Mouse (Mus musculus) stomach, embryonic 15.5 days (tissue): ENCODE measurements around the gene Gm10553. TPM values are rescaled to one million over a fixed set of nuclear protein-coding genes. Genes with fewer than 3 reads are reported as not detected.
"Not testable (repeated sequence)": the region's sequence is repeated elsewhere in the genome, so short reads cannot be mapped to it uniquely, and the experiment has no call there.

ENCODE experiments used
- ATAC-seq: fragments of 200-750 bp; cut with Nextera tagmentation; 2 replicates; pipeline ENCODE4 v1.8.0; 2017; ENCODE audit warnings: low read depth, moderate number of reproducible peaks, moderate TSS enrichment; ENCODE audit not compliant: insufficient read depth, low FRiP score
- H3K27ac ChIP-seq: fragments of 300-500 bp; sonication (generic); 2 replicates; pipeline ENCODE4 v1.5.1; 2015; ENCODE audit warnings: mild to moderate bottlenecking, inconsistent platforms
- H3K27me3 ChIP-seq: fragments of 300-500 bp; sonication (generic); replicated peaks from 2 replicates; pipeline ENCODE4 v1.6.1; 2015; ENCODE audit warnings: inconsistent platforms
- H3K36me3 ChIP-seq: fragments of 300-500 bp; sonication (generic); 2 replicates; pipeline ENCODE4 v1.6.1; 2015; ENCODE audit warnings: inconsistent platforms
- H3K4me1 ChIP-seq: fragments of 300-500 bp; sonication (generic); 2 replicates; pipeline ENCODE4 v1.6.1; 2015; ENCODE audit warnings: inconsistent platforms
- H3K4me2 ChIP-seq: fragments of 300-500 bp; sonication (generic); 2 replicates; pipeline ENCODE4 v1.6.1; 2015; ENCODE audit warnings: mild to moderate bottlenecking, inconsistent platforms
- H3K4me3 ChIP-seq: fragments of 300-500 bp; sonication (generic); replicated peaks from 2 replicates; pipeline ENCODE4 v1.5.1; 2015; ENCODE audit warnings: inconsistent platforms
- H3K9ac ChIP-seq: fragments of 300-500 bp; sonication (generic); 2 replicates; pipeline ENCODE4 v1.6.1; 2015; ENCODE audit warnings: inconsistent platforms
- H3K9me3 ChIP-seq: fragments of 300-500 bp; sonication (generic); 2 replicates; pipeline ENCODE4 v1.6.1; 2016; ENCODE audit warnings: inconsistent platforms
- WGBS: fragments of 180-500 bp; shearing (Covaris S2); methylation state at CpG from one replicate; pipeline ENCODE4 v1.1.7; 2015; 5-methylcytosine and 5-hydroxymethylcytosine counted together
- polyA plus RNA-seq: library from polyadenylated mRNA; unstranded; fragments of >200 nt; fragmentation: Nextera tagmentation; extraction: Ambion mirVana; gene quantifications from 2 replicates; pipeline ENCODE4 v1.2.1, GENCODE M21; 2015

Gm10553 gene
- not detected in 2 replicates for polyA plus RNA-seq

DNA sequence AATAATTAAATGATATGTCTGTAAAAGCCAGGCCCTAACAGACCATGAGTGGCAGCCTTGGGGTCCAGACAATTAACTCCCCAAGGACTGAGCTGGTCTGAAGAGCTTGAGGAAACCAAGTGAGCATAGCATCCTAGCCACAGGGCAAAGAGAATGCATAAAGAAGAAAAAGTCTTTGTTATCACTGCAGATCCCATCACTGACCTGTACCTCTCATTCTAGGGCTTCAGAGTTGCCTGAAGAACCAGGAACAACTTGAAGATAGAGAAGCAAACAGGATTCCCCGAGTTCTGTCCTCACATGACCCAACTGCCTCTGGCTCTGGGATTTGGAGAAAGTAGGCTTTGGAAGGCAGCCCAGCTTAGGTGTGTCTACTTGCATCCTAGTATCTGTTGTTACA is at the start of gene Gm10553:
Gm10553 (plus strand) TSS at position 301 of the 400 bp plus-strand sequence.
- H3K4me1 ChIP-seq, H3K36me3 ChIP-seq, ATAC-seq, H3K27me3 ChIP-seq, H3K27ac ChIP-seq, H3K9me3 ChIP-seq, H3K4me2 ChIP-seq, H3K9ac ChIP-seq, H3K4me3 ChIP-seq: not testable (repeated sequence)
- 67% methylated on average over 1 of the region's 1 CpGs for WGBS

DNA sequence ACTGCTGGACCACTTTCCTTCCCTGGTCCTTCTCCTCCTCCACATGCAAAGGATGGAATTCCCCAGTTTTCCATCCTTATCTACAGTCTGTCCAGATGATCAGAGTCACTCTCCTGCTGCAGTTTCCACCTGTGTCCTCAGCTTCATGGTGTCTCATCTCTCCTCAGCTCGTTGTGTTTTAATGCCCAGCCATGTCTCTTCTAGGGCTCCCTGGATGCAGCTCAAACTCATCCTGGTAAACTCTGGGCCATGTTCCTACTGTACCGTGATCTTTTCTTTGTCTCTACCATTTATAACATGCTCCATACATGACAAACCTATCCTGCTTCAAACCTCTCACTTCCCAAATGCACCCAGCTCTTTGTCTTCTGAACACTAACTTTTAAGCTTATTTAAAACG is 28.3 kb upstream of the Gm10553 start:
- not testable (repeated sequence) for H3K27me3 ChIP-seq, H3K36me3 ChIP-seq, H3K9me3 ChIP-seq, H3K4me1 ChIP-seq, ATAC-seq, H3K9ac ChIP-seq, H3K27ac ChIP-seq, H3K4me2 ChIP-seq, H3K4me3 ChIP-seq
- 57% methylated on average over 3 of the region's 3 CpGs for WGBS

DNA sequence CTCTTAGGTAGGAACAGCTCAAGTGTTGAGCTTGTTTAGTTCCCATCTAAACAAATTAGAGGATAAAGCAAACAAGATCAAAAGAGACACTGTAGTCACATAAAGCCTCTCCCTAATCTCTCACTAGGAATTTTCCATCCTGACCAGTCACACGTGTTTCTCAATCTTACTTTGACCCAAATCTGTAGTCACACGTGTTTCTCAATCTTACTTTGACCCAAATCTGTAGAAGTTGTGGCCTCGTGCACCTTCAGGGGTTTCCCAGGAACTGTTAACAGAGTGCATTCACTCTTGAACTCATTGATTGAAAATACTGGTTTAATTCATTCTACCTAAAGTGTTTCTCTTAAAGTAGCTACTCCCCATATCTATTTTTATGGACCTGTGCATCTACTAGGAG is 26.9 kb upstream of the Gm10553 start:
- not testable (repeated sequence) for H3K4me1 ChIP-seq, H3K9me3 ChIP-seq, ATAC-seq, H3K27ac ChIP-seq, H3K4me3 ChIP-seq, H3K9ac ChIP-seq, H3K27me3 ChIP-seq, H3K4me2 ChIP-seq, H3K36me3 ChIP-seq
- 68% methylated on average over 3 of the region's 3 CpGs for WGBS

DNA sequence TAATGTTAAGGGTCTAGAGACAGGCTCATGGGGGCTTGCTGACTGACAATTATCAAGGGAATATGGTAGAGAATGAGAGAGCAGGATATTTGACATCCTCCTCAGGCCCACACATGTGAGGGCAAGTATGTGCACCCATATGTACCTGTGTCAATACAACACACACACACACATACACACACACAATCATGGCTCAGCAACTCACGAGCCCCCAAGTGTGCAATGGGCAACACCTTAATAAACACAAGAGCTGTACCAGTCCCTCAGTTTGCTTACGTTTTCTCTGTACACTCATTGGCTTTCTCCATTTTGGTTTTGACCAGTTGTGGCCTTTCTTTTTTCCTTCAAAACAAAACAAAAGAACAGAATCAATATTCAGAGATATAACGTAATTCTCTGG is 15.2 kb upstream of the Gm10553 start:
- not testable (repeated sequence) for H3K27me3 ChIP-seq, H3K4me2 ChIP-seq, H3K9ac ChIP-seq, H3K4me1 ChIP-seq, H3K4me3 ChIP-seq, H3K36me3 ChIP-seq, ATAC-seq, H3K9me3 ChIP-seq, H3K27ac ChIP-seq
- 61% methylated on average over 3 of the region's 3 CpGs for WGBS

DNA sequence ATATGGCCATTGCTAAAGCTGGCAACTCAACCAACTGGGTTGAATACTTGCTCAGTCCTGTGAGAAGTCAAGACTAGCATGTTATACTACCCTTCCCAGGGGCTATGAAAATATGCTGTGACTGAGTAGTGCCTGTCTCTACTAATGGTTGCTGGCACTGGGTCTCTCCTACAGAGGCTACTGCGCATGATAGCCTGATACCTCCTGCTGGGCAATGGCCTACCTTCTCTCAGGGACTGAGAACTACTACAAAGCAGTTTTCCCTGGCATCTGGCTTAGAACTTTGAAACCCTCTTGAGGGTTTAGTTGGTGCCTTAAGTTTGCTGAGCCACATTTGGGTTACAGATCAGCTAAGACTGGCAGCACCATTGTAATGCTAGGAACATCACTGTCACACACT is 13.8 kb upstream of the Gm10553 start:
- H3K9ac ChIP-seq, ATAC-seq, H3K4me2 ChIP-seq, H3K27ac ChIP-seq, H3K4me3 ChIP-seq, H3K36me3 ChIP-seq, H3K4me1 ChIP-seq, H3K9me3 ChIP-seq, H3K27me3 ChIP-seq: not testable (repeated sequence)
- WGBS: 57% methylated on average over 1 of the region's 1 CpGs

DNA sequence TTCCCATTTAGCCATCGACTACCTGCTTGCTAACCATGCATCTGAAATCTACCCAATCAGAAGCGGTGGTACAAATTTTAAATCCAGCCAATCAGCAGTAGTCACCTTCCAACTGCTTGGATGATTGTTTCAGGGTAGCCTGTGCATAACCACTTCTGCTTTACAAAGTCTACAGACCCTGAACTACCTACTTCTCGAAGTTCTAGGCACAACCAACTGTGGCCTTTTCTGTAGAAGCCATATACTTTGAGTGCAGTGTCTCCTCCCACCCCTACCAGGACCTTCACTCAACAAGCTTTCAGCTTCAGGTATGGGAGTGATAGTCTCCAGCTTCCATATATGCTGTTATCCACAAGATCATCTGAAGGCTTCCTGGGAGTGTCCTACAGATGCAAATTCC is 7.8 kb upstream of the Gm10553 start:
- WGBS: 44% methylated on average over 1 of the region's 3 CpGs
- not testable (repeated sequence) for H3K27ac ChIP-seq, H3K9me3 ChIP-seq, H3K27me3 ChIP-seq, ATAC-seq, H3K4me2 ChIP-seq, H3K4me1 ChIP-seq, H3K9ac ChIP-seq, H3K36me3 ChIP-seq, H3K4me3 ChIP-seq

DNA sequence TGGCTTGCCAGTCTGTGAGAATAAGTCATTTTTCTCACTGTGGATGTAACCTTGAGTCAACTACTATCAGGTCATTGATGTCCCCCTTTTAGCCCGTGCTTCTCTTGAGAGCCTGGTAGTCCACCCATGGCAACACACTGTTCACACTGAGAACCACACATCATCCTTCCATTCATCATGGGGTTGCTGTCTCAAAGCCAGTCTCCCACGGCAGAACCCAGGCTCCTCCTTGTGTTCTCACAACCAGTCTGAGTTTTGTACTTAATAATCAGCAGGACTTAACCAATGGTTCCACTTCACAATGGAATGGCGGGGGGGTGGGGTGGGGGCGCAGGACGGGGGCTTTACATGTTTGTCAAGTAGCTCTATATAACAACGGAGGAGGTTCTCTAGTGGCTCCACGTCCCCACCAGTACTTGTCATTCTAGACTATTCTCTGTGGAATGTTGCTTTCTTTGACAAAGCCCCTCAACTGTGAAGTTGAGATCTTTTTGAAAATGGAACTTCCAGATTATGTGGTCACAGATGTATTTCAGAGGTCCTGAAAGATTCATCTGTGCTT is 6.9 kb upstream of the Gm10553 start:
- not testable (repeated sequence) for H3K4me1 ChIP-seq, H3K27ac ChIP-seq, H3K4me3 ChIP-seq, H3K4me2 ChIP-seq, H3K9ac ChIP-seq, H3K9me3 ChIP-seq, H3K27me3 ChIP-seq, ATAC-seq, H3K36me3 ChIP-seq
- WGBS: 82% methylated on average over 7 of the region's 7 CpGs

DNA sequence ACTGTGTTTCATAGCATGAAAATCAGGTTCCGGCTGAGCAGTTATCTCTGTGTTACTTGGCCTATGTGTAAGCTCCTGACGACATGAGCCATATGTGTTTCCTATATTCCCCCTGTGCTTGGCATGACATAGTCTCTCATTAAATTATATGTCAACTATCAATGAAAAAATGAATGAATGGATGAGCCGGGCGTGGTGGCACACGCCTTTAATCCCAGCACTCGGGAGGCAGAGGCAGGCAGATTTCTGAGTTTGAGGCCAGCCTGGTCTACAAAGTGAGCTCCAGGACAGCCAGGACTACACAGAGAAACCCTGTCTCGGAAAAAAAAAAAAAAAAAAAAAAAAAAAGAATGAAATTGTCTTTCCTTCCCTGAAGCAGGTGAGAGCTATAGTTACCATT is 883 bp upstream of the Gm10553 start:
- WGBS: 72% methylated on average over 7 of the region's 7 CpGs
- not testable (repeated sequence) for H3K36me3 ChIP-seq, H3K9ac ChIP-seq, H3K9me3 ChIP-seq, ATAC-seq, H3K4me3 ChIP-seq, H3K27me3 ChIP-seq, H3K4me2 ChIP-seq, H3K27ac ChIP-seq, H3K4me1 ChIP-seq

DNA sequence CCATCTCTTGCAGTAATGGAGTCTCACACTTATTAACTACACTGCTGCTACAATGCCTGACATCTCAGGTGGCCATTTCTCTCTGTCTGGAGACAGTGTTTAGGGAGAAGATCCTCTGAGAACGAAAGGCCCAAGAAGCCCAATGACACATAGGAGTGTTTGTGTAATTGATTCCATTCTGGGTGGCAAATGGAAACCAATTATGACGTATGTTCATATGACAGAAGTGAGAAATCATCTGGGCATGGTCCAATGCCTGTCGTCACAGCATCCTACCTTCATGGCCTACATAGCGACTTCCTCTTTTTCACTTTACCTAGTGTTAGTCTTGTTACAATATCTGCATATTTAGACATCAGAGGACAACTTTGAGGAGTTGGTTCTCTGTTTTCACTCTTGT is 1.8 kb downstream of the Gm10553 start:
- not testable (repeated sequence) for H3K4me2 ChIP-seq, H3K36me3 ChIP-seq, H3K4me3 ChIP-seq, H3K4me1 ChIP-seq, H3K9ac ChIP-seq, H3K9me3 ChIP-seq, H3K27ac ChIP-seq, ATAC-seq, H3K27me3 ChIP-seq
- 78% methylated on average over 4 of the region's 4 CpGs for WGBS

DNA sequence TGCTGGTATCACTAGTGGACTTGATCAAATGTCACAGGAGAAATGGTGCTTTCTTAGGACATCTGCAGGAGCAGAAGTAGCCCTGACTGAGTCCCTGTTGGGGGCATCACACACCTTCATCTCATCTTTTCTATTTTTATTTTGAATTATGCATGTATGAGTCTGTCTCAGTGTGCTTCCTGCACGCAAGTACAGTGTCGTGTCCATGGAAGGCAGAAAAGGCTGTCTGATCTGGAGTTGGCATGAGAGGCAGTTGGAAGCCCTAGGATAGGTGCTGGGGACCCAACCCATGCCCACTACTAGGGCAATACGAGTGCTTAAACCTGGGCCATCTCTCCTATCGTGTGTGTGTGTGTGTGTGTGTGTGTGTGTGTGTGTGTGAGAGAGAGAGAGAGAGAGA is 5.4 kb downstream of the Gm10553 start:
- not testable (repeated sequence) for H3K4me3 ChIP-seq, H3K9ac ChIP-seq, H3K4me1 ChIP-seq, H3K27me3 ChIP-seq, ATAC-seq, H3K27ac ChIP-seq, H3K9me3 ChIP-seq, H3K36me3 ChIP-seq, H3K4me2 ChIP-seq
- WGBS: 74% methylated on average over 4 of the region's 4 CpGs

DNA sequence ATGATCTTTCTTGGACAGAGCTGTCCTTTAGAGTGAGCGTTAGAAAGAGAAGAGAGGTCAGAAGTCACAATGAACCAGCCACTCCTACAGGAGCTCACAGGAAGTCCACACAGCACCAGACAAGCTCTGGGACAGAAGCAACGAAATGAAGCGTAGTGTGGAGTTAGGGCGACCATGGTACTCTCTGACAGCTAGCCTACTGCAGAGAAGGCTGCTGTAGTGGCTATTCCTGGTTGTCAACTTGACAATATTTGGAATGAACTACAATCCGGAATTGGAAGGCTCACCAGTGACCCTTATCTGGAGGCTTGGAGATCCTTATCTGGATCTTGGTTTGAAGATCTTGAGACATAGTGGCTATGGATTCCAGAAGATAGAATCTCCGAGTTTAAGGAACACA is 6.0 kb downstream of the Gm10553 start:
- H3K4me1 ChIP-seq, H3K9ac ChIP-seq, H3K27me3 ChIP-seq, ATAC-seq, H3K4me2 ChIP-seq, H3K9me3 ChIP-seq, H3K36me3 ChIP-seq, H3K4me3 ChIP-seq, H3K27ac ChIP-seq: not testable (repeated sequence)
- WGBS: 64% methylated on average over 5 of the region's 6 CpGs

DNA sequence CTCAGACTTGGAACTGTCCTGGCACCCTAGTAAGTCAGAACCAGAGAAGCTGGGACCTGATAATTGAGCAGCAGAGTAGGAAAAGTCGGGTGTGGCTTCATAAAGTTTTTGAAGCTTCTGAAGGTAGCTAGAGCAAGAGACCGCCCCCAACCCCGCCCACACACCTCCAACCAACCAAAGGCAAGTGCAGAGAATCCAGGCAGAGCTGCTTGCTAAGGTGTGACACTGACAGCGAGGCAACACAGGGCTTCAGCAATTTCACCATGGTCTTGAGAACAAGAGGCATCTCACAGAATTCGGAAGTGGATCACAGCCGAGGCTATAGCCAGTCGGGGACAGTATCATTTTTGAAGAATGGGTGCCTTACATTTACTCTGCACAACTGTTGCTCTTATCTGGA is 9.8 kb downstream of the Gm10553 start, which contains the start of gene A530032D15Rik:
A530032D15Rik (minus strand) TSS at position 101 of the 400 bp plus-strand sequence.
- not testable (repeated sequence) for H3K4me2 ChIP-seq, H3K27me3 ChIP-seq, H3K27ac ChIP-seq, H3K36me3 ChIP-seq, H3K9ac ChIP-seq, H3K9me3 ChIP-seq, H3K4me3 ChIP-seq, ATAC-seq, H3K4me1 ChIP-seq
- WGBS: 48% methylated on average over 3 of the region's 7 CpGs

DNA sequence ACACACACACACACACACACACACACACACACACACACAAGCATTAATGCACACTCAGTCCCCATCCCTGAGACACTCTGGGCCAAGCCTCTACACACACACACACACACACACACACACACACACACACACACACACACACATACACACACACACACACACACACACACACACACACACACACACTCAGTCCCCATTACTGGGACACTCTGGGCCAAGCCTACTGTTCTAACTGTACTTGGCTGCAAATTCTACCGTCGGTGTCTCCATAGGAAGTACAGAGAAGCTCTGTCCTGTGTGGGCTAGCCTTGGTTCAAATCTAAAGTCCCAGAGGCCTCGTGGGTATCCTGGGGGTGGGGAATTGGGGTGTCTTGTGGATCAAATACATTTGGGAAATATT is 10.9 kb downstream of the Gm10553 start:
- H3K9ac ChIP-seq, H3K4me1 ChIP-seq, H3K36me3 ChIP-seq, H3K4me2 ChIP-seq, H3K4me3 ChIP-seq, ATAC-seq, H3K27me3 ChIP-seq, H3K9me3 ChIP-seq, H3K27ac ChIP-seq: not testable (repeated sequence)
- WGBS: 64% methylated on average over 3 of the region's 3 CpGs
